Mouse (Mus musculus): ENCODE measurements around the gene Six4.
"Not testable (repeated sequence)": the region's sequence is repeated elsewhere in the genome, so short reads cannot be mapped to it uniquely, and the experiment has no call there.

Six4 gene

GRCm38 (mm10) chr12:73088500-73088899 lies 24.8 kb downstream of the Six4 start:
- no peak for DNase-seq (ENCODE audit: low read depth)

GRCm38 (mm10) chr12:73087086-73087485 lies 26.2 kb downstream of the Six4 start:
- no peak for DNase-seq (ENCODE audit: low read depth)

- DNase-seq (ENCODE audit: low read depth): no peak
These were observed 27.3 kb downstream of the Six4 start for GRCm38 (mm10) chr12:73085739-73086630.

GRCm38 (mm10) chr12:73083773-73084172 lies 29.5 kb downstream of the Six4 start:
- DNase-seq (ENCODE audit: low read depth): no peak

- DNase-seq (ENCODE audit: low read depth): not testable (repeated sequence)
These were observed 31.4 kb downstream of the Six4 start for GRCm38 (mm10) chr12:73081828-73082227.

GRCm38 (mm10) chr12:73060805-73061410 lies 52.3 kb downstream of the Six4 start:
- DNase-seq (ENCODE audit: low read depth): no peak

- DNase-seq (ENCODE audit: low read depth): no peak
These were observed 55.8 kb downstream of the Six4 start for GRCm38 (mm10) chr12:73057492-73057891.

GRCm38 (mm10) chr12:73055451-73055850 lies 57.8 kb downstream of the Six4 start:
- no peak for DNase-seq (ENCODE audit: low read depth)

- DNase-seq (ENCODE audit: low read depth): no peak
These were observed 58.6 kb downstream of the Six4 start for GRCm38 (mm10) chr12:73054576-73055185.

GRCm38 (mm10) chr12:73053668-73054241 lies 59.5 kb downstream of the Six4 start, which contains the start of gene Six1:
Gene Six1 (minus strand): TSS chr12:73053887.
- DNase-seq (ENCODE audit: low read depth): no peak

- no peak for DNase-seq (ENCODE audit: low read depth)
These were observed 60.3 kb downstream of the Six4 start for GRCm38 (mm10) chr12:73052651-73053591.

GRCm38 (mm10) chr12:73052036-73052650 lies 61.1 kb downstream of the Six4 start:
- DNase-seq (ENCODE audit: low read depth): no peak

- no peak for DNase-seq (ENCODE audit: low read depth)
These were observed 62.3 kb downstream of the Six4 start for GRCm38 (mm10) chr12:73050811-73051580.

GRCm38 (mm10) chr12:73050305-73050704 lies 63.0 kb downstream of the Six4 start:
- no peak for DNase-seq (ENCODE audit: low read depth)
